Mouse (Mus musculus) layer of hippocampus, adult 9-11 months (tissue): ENCODE measurements around the gene Ttll13.

ENCODE experiments used
- DNase-seq: peaks from one replicate; pipeline ENCODE4 v3.0.0; 2022

Gene Ttll13

GRCm38 (mm10) chr7:80268897-80269750 lies 22.9 kb downstream of the Ttll13 start, which contains the start of gene Vps33b:
TSS of gene Vps33b (plus strand) at chr7:80269649.
- peak; percentile 95 for DNase-seq

GRCm38 (mm10) chr7:80269751-80270255 lies 23.6 kb downstream of the Ttll13 start:
- peak; percentile 22 for DNase-seq

- no peak for DNase-seq
Observed at GRCm38 (mm10) chr7:80273456-80273855, 27.3 kb downstream of the Ttll13 start.

GRCm38 (mm10) chr7:80276374-80276773 lies 30.2 kb downstream of the Ttll13 start:
- DNase-seq, result no peak

GRCm38 (mm10) chr7:80280032-80280431 lies 33.9 kb downstream of the Ttll13 start:
- DNase-seq, result no peak

GRCm38 (mm10) chr7:80280998-80281397 lies 34.8 kb downstream of the Ttll13 start:
- DNase-seq, result no peak

- no peak for DNase-seq
Observed at GRCm38 (mm10) chr7:80281646-80282045, 35.5 kb downstream of the Ttll13 start.

- DNase-seq, result no peak
Observed at GRCm38 (mm10) chr7:80283226-80283918, 37.2 kb downstream of the Ttll13 start.

GRCm38 (mm10) chr7:80284391-80284790 lies 38.2 kb downstream of the Ttll13 start:
- no peak for DNase-seq

GRCm38 (mm10) chr7:80285725-80286124 lies 39.5 kb downstream of the Ttll13 start:
- no peak for DNase-seq

GRCm38 (mm10) chr7:80287736-80288135 lies 41.6 kb downstream of the Ttll13 start:
- no peak for DNase-seq

- peak; percentile 99 for DNase-seq
Observed at GRCm38 (mm10) chr7:80294062-80294763, 48.0 kb downstream of the Ttll13 start, which contains the start of gene Prc1. TSS of gene Prc1 (plus strand) at chr7:80294450.

GRCm38 (mm10) chr7:80294764-80295648 lies 48.8 kb downstream of the Ttll13 start:
- no peak for DNase-seq

GRCm38 (mm10) chr7:80296462-80296861 lies 50.3 kb downstream of the Ttll13 start:
- no peak for DNase-seq

- no peak for DNase-seq
Observed at GRCm38 (mm10) chr7:80297041-80297440, 50.9 kb downstream of the Ttll13 start.

- DNase-seq, result no peak
Observed at GRCm38 (mm10) chr7:80298754-80299153, 52.6 kb downstream of the Ttll13 start.

GRCm38 (mm10) chr7:80299568-80299967 lies 53.4 kb downstream of the Ttll13 start:
- no peak for DNase-seq

- DNase-seq, result no peak
Observed at GRCm38 (mm10) chr7:80301522-80301921, 55.3 kb downstream of the Ttll13 start.

GRCm38 (mm10) chr7:80307766-80308165 lies 61.6 kb downstream of the Ttll13 start:
- no peak for DNase-seq
